Mouse (Mus musculus): Measurements from ENCODE around the gene Lsm7.

Gene Lsm7

GRCm38 (mm10) chr10:80854913-80855748, at the start of gene Lsm7, which contains the start of gene Sppl2b:
Gene Lsm7 (minus strand): TSS chr10:80855209.
Gene Sppl2b (plus strand): TSS chr10:80855275.
- peak; percentile 99 for DNase-seq (ENCODE audit: low read depth)

DNA sequence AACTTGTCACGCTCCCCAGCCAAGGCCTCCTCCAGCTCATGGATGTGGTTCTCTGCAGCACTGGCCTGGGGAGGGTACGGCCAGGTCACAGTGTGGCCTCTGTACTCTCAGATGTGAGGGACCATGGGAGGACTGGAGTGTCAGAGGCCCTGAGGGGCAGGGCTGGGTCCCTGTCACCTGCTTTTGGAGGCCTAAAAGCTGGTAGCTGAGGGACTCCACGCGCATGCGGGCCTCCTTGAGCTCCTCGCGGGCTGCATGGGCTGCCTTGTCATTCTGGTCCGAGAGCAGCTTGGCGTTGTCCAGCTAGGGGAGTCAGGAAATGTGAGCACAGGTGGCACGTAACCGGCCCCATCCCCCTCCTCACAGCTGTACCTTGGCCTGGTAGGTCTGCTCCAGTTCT, 49.7 kb upstream of the Lsm7 start:
- no peak for DNase-seq (ENCODE audit: low read depth)

- DNase-seq (ENCODE audit: low read depth), result no peak
These were observed 49.1 kb upstream of the Lsm7 start for GRCm38 (mm10) chr10:80904004-80904693.

DNA sequence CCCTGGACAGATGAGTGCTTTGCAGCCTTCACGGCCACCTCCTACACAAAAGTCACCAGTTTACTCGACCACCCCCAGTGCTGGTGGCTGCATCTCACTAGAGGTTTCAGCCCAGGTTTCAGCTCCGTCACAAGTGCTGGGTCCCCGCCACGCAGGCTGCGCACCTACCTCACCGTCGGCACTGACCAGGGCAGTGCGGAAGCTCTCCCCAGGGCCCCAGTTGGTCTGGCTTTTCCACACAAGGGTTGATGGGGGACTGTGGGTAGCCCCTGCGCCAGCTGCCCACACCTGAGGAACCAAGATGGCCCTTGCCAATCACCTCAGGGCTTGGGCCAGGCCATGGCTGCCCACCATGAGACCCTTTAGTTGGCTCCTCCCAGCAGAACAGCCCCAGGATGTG, 48.3 kb upstream of the Lsm7 start:
- no peak for DNase-seq (ENCODE audit: low read depth)

- DNase-seq (ENCODE audit: low read depth), result no peak
These were observed 47.4 kb upstream of the Lsm7 start for GRCm38 (mm10) chr10:80902273-80902940.

- DNase-seq (ENCODE audit: low read depth), result no peak
These were observed 46.6 kb upstream of the Lsm7 start for GRCm38 (mm10) chr10:80901409-80902272.

GRCm38 (mm10) chr10:80900318-80901247, 45.6 kb upstream of the Lsm7 start, which contains the start of gene Timm13:
Gene Timm13 (minus strand): TSS chr10:80900969.
- peak; percentile 100 for DNase-seq (ENCODE audit: low read depth)

DNA sequence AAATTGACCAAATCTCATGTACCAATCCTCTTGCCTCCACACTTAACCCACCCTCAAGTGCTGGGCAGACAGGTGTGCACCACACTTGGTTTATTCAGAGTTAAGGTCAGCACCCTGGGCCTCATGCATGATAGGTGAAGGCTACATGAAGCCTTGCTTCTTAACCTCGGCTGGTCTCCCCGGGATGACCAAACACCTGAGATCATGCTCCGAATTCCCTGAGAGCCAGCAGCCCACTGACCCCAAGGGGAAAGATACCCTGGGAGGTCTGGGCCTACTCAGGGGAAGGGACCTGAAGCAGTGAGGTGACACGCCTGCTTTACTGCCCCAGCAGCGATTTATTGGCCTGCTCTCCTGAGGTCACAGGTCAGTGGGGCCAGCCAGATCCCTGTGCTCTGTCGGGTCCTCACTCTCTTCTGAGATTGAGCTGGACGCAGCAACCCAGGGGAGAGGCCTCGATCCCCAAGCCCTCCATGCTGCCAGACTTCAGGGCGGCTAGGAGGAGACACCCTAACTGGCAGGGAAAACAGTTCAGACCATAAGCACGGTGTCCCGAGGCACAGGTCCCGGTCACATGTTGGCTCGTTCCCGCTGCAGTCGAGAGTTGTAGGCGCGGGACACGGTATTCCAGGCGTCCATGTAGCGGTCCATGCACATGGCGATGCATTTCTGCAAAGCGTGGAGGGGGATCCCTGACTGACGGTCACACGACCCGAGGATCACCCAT, 44.7 kb upstream of the Lsm7 start:
- no peak for DNase-seq (ENCODE audit: low read depth)

GRCm38 (mm10) chr10:80899074-80899473, 44.1 kb upstream of the Lsm7 start:
- DNase-seq (ENCODE audit: low read depth), result no peak

DNA sequence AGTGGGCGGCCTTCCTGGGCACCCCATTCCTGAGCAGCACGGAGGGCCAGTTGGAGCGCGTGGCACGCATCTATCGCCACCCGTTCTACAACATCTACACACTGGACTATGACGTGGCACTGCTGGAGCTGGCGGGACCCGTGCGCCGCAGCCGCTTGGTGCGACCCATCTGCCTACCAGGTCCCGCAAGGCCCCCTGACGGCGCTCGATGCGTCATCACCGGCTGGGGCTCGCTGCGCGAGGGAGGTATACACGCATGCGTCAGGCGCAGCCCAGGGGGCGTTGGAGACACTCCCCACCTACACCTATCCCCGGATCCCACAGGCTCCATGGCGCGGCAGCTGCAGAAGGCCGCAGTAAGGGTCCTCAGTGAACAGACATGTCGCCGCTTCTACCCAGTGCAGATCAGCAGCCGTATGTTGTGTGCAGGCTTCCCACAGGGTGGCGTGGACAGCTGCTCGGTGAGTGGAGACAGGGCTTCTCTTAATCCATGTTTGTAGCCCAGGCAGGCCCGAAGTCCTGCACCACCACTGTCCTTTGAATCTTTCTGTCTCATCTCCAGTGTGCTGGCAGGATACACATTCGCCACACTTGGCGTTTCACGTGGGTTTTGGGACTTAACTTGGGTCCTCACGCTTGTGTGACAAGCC, 43.0 kb upstream of the Lsm7 start:
- DNase-seq (ENCODE audit: low read depth), result no peak

GRCm38 (mm10) chr10:80896581-80897485, 41.8 kb upstream of the Lsm7 start:
- no peak for DNase-seq (ENCODE audit: low read depth)

DNA sequence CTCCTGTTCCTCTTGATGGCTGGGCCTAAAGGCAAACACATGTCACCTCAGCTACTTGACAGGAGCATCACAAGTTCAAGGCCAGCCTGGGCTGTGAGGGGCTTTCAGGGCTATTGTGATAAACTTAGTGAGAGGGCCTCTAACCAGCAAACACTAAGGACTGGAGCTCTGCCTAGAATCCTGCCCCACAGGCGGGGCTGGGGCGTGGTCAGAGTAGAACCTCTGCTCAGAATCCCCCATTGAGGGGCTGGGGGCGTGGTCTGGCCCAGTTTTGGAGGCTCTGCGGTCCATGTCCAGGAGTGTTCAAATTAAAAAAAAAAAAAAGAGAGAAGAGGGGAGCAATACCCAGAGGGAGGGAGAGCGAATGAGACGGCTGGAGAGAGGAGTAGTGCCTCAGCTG, 40.7 kb upstream of the Lsm7 start:
- no peak for DNase-seq (ENCODE audit: low read depth)

- no peak for DNase-seq (ENCODE audit: low read depth)
These were observed 40.1 kb upstream of the Lsm7 start for GRCm38 (mm10) chr10:80895100-80895499.

DNA sequence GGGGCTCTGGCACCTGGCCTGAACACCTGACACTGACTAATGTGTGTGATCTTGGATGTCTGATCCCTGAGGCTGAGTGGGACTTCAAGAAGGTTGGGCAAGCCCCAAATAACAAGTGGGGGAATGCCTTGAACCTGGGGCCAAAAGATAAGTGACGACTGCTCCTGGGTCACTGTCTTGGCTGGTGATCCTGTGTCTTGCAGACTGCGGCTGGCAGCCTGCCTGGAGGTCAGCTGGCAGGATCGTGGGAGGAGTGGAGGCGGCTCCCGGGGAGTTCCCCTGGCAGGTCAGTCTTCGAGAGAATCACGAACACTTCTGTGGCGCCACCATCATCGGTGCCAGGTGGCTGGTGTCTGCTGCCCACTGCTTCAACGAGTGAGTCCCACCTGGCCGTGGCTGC, 32.2 kb upstream of the Lsm7 start:
- DNase-seq (ENCODE audit: low read depth), result peak; percentile 44

- peak; percentile 87 for DNase-seq (ENCODE audit: low read depth)
These were observed 26.3 kb upstream of the Lsm7 start for GRCm38 (mm10) chr10:80881301-80881700.

- no peak for DNase-seq (ENCODE audit: low read depth)
These were observed 25.9 kb upstream of the Lsm7 start for GRCm38 (mm10) chr10:80880901-80881300.

DNA sequence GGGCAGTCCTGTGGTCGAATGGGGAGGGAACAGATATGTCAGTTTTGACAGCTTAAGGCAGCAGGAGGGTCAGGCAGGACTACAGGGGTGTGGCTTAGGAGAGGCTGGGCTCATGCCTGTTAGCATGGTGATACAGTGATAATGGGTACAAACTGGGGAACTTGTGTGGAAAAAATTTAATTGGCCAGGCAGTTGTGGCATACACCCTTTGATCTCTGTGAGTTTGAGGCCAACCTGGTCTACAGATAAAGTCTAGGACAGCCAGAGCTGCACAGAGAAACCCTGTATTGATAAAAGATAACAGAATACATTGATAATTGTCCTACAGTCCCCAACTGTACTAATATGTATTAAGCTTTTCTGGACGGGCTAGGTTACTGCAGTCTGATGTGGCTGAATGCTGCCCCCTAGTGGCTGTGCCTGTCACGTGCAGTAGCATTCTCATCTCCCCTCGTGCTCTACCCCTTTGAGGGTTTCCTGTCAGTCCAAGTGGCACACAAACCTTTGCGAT, 25.2 kb upstream of the Lsm7 start:
- peak; percentile 84 for DNase-seq (ENCODE audit: low read depth)

GRCm38 (mm10) chr10:80876594-80876993, 21.6 kb upstream of the Lsm7 start:
- peak; percentile 32 for DNase-seq (ENCODE audit: low read depth)

Data from NIH3T3 (cell line).